Mouse (Mus musculus): ENCODE results near the gene Sgk1. TPM values are rescaled to one million over a fixed set of nuclear protein-coding genes. Genes with fewer than 3 reads are reported as not detected.

Sgk1 gene
- polyA plus RNA-seq, 1 experiment from 2014 or later: 34.9 TPM

DNA sequence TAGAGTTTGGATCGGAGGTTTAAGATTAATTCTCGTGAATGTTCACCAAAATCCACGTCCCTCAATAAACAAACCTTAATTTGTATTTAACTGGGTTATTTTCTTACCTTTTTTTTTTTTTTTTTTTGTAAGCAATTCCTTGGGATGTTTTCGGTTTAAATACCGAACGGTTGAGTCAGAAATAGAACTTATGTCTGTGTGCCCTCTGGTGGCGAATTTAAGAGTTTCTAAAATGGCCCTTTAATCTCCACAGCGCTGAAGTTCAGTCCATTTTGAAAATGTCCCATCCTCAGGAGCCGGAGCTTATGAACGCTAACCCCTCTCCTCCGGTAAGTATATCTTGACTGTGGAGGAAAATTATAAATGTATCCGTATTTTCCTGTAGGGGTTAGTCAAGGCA, 113.2 kb downstream of the Sgk1 start:
- peaks cover 27% of the 10 kb centered on the region for H3K36me3 ChIP-seq
- H3K4me3 ChIP-seq (replicated peaks): peak overlapping the region; percentile 73
- H3K4me1 ChIP-seq: peaks cover 38% of the 10 kb centered on the region
- WGBS: 15% methylated on average over 12 of the region's 12 CpGs
- 0 out of 2 replicates have a peak overlapping the region, but pooled peaks have one; percentile 1 for H3K9ac ChIP-seq (replicated peaks)
- H3K9me3 ChIP-seq (replicated peaks): no peaks in the 10 kb centered on the region
- peak overlapping the region; percentile 99 for H3K4me2 ChIP-seq
- H3K27me3 ChIP-seq (replicated peaks): peaks cover 6% of the 10 kb centered on the region; the same call in 1 of the 2 replicates
- no peak overlapping the region for H3K27ac ChIP-seq (replicated peaks)
- no peak for ATAC-seq (ENCODE audit: low FRiP score)

DNA sequence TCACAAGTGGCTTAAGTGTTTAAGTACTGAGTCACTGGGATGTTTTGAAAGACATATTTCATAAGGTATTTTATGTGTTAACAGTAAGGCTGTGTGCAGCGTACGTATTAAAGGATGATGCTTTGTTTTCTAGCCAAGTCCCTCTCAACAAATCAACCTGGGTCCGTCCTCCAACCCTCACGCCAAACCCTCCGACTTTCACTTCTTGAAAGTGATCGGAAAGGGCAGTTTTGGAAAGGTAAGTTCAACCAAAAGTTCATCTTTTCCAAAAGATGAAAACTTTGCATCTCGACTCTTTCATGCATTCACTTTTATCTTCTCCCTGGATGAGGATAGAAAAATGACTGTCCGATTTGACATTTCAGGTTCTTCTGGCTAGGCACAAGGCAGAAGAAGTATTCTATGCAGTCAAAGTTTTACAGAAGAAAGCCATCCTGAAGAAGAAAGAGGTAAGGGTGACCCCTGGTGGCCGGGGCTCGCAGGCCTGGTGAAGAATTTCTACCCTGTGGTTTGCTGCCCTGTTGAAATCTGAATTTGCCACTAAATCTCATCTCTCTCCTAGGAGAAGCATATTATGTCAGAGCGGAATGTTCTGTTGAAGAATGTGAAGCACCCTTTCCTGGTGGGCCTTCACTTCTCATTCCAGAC, 113.8 kb downstream of the Sgk1 start:
- 0 out of 2 replicates have a peak overlapping the region, but pooled peaks have one; percentile 1 for H3K9ac ChIP-seq (replicated peaks)
- WGBS: 62% methylated on average over 11 of the region's 11 CpGs
- no peaks in the 10 kb centered on the region for H3K9me3 ChIP-seq (replicated peaks)

DNA sequence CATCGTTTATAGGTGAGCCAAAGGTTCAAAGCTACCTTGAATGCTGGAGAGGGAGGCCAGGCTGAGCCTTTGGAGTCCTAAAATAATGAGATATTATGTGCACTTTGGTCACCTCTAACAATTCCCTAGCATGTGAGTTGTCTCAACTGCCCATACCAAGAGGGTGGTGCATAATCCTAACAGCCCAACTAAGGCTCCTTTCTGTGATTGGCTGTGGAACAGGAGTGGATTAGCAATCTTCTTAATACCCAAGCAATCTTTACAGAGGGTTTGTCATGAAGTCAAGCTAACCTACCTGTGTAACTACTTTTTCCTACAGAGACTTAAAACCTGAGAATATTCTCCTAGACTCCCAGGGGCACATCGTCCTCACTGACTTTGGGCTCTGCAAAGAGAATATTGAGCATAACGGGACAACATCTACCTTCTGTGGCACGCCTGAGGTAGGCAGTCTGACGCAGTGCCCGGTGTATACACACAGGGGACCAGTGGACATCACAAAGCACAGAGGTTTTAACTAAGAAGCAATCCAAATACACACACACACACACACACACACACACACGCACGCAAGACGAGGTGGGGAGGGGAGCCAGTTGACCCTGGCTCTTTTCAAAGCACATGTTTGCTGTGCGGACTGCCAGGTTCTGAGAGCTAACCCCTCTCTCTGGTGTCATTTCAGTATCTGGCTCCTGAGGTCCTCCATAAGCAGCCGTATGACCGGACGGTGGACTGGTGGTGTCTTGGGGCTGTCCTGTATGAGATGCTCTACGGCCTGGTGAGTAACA, 114.9 kb downstream of the Sgk1 start:
- 93% methylated on average over 14 of the region's 14 CpGs for WGBS
- Histone ChIP-seq H3K4me2 (no peak overlapping the region), H3K9me3 (replicated peaks) (no peaks in the 10 kb centered on the region), H3K4me1 (peaks cover 29% of the 10 kb centered on the region), H3K27me3 (replicated peaks) (peaks cover 4% of the 10 kb centered on the region; the same call in 1 of the 2 replicates), H3K36me3 (peaks cover 27% of the 10 kb centered on the region), H3K27ac (replicated peaks) (no peak overlapping the region), H3K9ac (replicated peaks) (no peak overlapping the region), H3K4me3 (replicated peaks) (no peak overlapping the region)
- ATAC-seq (ENCODE audit: low FRiP score): no peak

More for the DNA sequence above, 113.8 kb downstream of the Sgk1 start:
- Histone ChIP-seq H3K4me1 (peaks cover 38% of the 10 kb centered on the region), H3K36me3 (peaks cover 27% of the 10 kb centered on the region), H3K4me3 (replicated peaks) (peak overlapping the region; percentile 73), H3K27me3 (replicated peaks) (peaks cover 6% of the 10 kb centered on the region; the same call in 1 of the 2 replicates), H3K4me2 (peak overlapping the region; percentile 99), H3K27ac (replicated peaks) (no peak overlapping the region)
- ATAC-seq (ENCODE audit: low FRiP score): no peak

DNA sequence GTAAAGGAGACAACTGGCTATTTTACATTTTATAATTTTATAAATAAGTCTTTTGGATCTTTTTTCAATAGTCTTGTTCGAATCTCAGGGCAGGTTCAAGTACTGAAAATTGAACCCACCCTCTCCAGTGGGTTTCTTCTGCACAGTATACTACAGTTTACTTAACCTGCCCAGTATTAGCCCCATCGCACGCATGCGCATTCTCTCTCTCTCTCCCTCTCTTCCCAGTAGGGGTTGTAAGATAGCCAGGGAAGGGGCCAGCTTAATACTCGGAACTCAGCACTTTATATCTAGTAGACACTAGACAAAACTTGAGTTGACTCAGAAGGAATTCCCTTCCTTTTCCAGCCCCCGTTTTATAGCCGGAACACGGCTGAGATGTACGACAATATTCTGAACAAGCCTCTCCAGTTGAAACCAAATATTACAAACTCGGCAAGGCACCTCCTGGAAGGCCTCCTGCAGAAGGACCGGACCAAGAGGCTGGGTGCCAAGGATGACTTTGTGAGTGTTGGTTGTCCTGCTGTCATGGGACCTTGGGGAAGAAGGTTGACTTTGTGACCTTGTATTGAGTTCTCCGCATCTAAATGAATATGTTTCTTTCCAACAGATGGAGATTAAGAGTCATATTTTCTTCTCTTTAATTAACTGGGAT, 115.7 kb downstream of the Sgk1 start:
- WGBS: 92% methylated on average over 12 of the region's 12 CpGs
- ATAC-seq (ENCODE audit: low FRiP score): no peak
- Histone ChIP-seq H3K9me3 (replicated peaks) (no peaks in the 10 kb centered on the region), H3K9ac (replicated peaks) (no peak overlapping the region), H3K36me3 (peaks cover 27% of the 10 kb centered on the region), H3K4me1 (peaks cover 23% of the 10 kb centered on the region), H3K27me3 (replicated peaks) (no peaks in the 10 kb centered on the region), H3K4me2 (no peak overlapping the region), H3K27ac (replicated peaks) (no peak overlapping the region), H3K4me3 (replicated peaks) (no peak overlapping the region)

DNA sequence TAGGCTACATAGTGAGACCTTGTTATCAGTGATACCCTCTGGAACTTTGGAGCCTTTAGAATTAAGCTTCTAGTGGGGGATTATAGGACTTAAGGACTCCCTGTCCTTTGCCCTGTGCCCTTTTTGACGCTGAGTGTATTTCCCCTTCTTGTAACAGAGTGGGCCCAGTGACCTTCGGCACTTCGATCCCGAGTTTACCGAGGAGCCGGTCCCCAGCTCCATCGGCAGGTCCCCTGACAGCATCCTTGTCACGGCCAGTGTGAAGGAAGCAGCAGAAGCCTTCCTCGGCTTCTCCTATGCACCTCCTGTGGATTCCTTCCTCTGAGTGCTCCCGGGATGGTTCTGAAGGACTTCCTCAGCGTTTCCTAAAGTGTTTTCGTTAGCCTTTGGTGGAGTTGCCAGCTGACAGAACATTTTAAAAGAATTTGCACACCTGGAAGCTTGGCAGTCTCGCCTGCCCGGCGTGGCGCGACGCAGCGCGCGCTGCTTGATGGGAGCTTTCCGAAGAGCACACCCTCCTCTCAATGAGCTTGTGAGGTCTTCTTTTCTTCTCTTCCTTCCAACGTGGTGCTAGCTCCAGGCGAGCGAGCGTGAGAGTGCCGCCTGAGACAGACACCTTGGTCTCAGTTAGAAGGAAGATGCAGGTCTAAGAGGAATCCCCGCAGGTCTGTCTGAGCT, 116.7 kb downstream of the Sgk1 start:
- no peak overlapping the region for H3K9ac ChIP-seq (replicated peaks)

DNA sequence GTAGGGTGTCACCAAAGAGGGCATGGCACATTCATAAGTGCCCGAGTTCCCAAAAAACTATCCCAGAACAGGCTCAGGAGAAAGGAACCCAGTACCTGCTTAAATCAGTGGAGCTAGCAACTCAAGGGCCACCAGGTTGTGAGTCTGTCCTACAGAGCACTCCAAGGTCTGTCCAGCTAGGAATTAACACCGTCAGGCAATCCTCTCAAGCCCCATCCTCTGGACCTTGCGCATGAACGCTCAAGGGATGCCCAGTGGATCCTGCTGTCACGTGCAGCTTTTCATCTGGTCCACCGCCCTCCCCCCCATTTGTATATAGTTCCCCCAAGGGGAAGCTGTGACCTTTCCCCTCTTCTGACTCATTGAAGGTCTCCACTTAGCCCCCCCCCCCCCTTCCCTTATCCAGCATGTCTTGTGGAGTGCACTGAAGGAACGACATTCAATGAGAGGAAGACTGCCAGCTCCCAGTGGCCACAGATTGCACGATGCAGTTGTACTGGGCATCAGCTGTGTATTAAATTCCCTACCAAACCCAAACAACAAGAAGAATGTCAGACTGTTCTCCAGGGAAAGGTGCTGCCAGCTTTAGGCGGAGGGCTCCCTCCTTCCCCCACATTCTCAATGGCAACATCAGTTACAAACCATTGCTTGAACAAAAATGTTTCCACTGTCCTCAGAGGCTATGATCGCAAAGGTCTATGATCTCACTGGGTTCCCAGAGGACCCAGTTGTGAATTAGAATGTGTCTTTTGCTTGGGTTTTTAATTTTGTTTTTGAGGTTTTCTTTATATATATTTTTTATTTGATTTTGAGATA, 118.7 kb downstream of the Sgk1 start:
- no peaks in the 10 kb centered on the region for H3K27me3 ChIP-seq (replicated peaks)
- no peak for ATAC-seq (ENCODE audit: low FRiP score)
- no peak overlapping the region for H3K4me2 ChIP-seq
- no peaks in the 10 kb centered on the region for H3K9me3 ChIP-seq (replicated peaks)
- H3K36me3 ChIP-seq: peaks cover 27% of the 10 kb centered on the region
- H3K4me1 ChIP-seq: peaks cover 7% of the 10 kb centered on the region; the same call in 1 of the 2 replicates
- no peak overlapping the region for H3K27ac ChIP-seq (replicated peaks)
- H3K4me3 ChIP-seq (replicated peaks): no peak overlapping the region
- H3K9ac ChIP-seq (replicated peaks): no peak overlapping the region
- WGBS: 58% methylated on average over 10 of the region's 10 CpGs

More for the DNA sequence above, 116.7 kb downstream of the Sgk1 start:
- Histone ChIP-seq H3K27ac (replicated peaks) (no peak overlapping the region), H3K4me3 (replicated peaks) (0 out of 2 replicates have a peak overlapping the region, but pooled peaks have one; percentile 2), H3K36me3 (peaks cover 27% of the 10 kb centered on the region), H3K9me3 (replicated peaks) (no peaks in the 10 kb centered on the region), H3K4me2 (peak overlapping the region; percentile 24), H3K4me1 (peaks cover 14% of the 10 kb centered on the region; the same call in 1 of the 2 replicates), H3K27me3 (replicated peaks) (no peaks in the 10 kb centered on the region)
- 87% methylated on average over 28 of the region's 28 CpGs for WGBS
- ATAC-seq (ENCODE audit: low FRiP score): no peak

DNA sequence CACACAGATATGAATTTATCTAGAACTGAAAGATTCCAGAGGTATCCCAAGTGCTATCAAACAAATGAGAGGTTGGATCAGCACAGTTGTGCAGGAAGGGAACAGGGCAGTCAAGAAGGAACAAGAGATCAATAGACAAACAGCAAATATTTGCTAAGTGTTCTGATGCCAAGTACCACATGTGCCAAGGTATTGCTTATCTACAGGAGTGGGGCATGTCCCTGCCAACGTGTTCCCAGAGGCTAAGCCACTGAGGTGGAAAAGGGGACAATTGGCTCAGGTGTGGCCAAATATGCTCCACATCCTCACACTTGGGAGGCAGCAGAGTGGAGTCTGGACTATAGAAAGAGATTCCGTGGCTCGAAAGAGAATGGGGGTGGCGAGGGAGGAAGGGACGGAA, 119.6 kb downstream of the Sgk1 start:
- 79% methylated on average over 3 of the region's 5 CpGs for WGBS
- peaks cover 6% of the 10 kb centered on the region; the same call in 1 of the 2 replicates for H3K4me1 ChIP-seq
- H3K27me3 ChIP-seq (replicated peaks): no peaks in the 10 kb centered on the region
- no peak overlapping the region for H3K4me2 ChIP-seq
- peaks cover 24% of the 10 kb centered on the region for H3K36me3 ChIP-seq
- no peaks in the 10 kb centered on the region for H3K9me3 ChIP-seq (replicated peaks)
- H3K4me3 ChIP-seq (replicated peaks): no peak overlapping the region
- H3K27ac ChIP-seq (replicated peaks): no peak overlapping the region
- ATAC-seq (ENCODE audit: low FRiP score): no peak
- no peak overlapping the region for H3K9ac ChIP-seq (replicated peaks)

DNA sequence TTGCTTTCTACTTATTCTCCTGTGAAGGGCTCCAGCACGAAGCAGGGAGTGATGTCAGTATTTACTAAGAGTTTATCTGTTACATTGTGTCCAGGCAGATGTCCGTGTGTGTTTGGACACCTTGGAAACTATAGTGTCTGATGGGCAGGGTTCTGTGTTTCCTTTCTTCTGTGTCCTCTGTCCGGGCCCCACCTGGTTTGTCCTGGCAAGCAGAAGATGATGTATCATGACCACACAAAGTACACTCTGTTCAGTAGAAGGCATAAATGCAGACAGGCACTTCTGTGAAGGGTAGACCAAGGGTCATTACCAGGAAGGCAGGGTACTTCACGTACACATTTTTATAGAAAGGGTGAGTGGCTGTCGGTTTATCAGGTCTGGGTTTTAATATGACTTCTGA, 122.8 kb downstream of the Sgk1 start:
- Histone ChIP-seq H3K4me3 (replicated peaks) (no peak overlapping the region), H3K4me1 (no peaks in the 10 kb centered on the region), H3K4me2 (no peak overlapping the region), H3K27me3 (replicated peaks) (no peaks in the 10 kb centered on the region), H3K9ac (replicated peaks) (no peak overlapping the region), H3K9me3 (replicated peaks) (no peaks in the 10 kb centered on the region), H3K36me3 (no peaks in the 10 kb centered on the region), H3K27ac (replicated peaks) (no peak overlapping the region)
- WGBS: 88% methylated on average over 5 of the region's 5 CpGs
- ATAC-seq (ENCODE audit: low FRiP score): no peak

DNA sequence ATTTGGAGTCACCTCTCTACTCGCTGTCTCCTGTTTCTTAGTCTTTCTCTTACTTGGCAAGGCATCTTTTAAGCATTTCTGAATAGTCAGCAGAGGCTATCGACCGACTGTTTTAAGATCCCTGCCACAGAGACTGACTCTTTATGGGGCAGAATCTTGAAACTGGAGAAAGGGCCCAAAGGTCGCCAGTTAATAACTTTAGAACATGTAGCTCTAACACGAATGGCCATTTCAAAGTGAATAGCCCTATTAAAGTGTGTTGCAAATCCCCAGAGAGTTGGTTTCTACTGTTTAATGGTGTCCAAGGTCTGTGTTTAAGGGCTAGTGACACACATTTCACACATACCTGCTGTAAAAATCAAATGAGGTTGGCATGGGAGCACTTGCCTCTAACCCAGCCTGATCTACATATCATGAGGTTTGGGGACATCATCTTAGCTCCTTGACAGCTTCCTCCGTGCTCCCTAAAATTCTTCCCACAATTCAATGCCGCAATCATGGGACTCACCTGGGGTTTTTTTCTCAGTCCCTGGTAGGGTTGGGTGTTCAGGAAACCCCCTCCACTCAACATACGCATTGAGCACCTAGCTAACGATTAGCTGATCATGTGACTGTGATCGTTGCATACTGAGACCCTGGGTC, 125.3 kb downstream of the Sgk1 start:
- peaks cover 3% of the 10 kb centered on the region; the same call in 1 of the 2 replicates for H3K4me1 ChIP-seq
- no peaks in the 10 kb centered on the region for H3K36me3 ChIP-seq
- no peak overlapping the region for H3K9ac ChIP-seq (replicated peaks)
- ATAC-seq (ENCODE audit: low FRiP score): no peak; the same call in 1 of the 2 replicates
- no peaks in the 10 kb centered on the region for H3K27me3 ChIP-seq (replicated peaks)
- WGBS: 81% methylated on average over 10 of the region's 10 CpGs
- no peak overlapping the region for H3K4me2 ChIP-seq
- no peak overlapping the region for H3K4me3 ChIP-seq (replicated peaks)
- no peak overlapping the region for H3K27ac ChIP-seq (replicated peaks)
- no peaks in the 10 kb centered on the region for H3K9me3 ChIP-seq (replicated peaks)

DNA sequence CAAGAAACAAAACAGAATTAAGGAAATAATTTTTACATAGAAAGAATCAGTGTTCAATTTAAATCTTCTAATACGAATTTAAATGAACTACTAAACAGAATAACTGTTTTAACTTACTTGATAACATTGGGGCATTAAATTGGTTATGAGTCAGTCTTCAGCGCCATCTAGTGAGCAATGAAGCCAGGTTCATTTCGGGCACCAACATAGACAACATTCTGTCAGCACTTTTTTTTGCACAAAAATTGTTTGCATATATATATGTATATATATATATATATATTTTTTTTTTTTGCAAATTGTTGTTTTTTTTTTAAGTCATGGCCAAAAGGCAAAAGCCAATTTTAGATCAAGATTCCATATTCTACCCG, 125.8 kb downstream of the Sgk1 start:
- H3K27ac ChIP-seq (replicated peaks): no peak overlapping the region
- ATAC-seq (ENCODE audit: low FRiP score): peak; percentile 62; the same call in 1 of the 2 replicates
- no peaks in the 10 kb centered on the region for H3K27me3 ChIP-seq (replicated peaks)
- no peak overlapping the region for H3K4me3 ChIP-seq (replicated peaks)
- peaks cover 3% of the 10 kb centered on the region; the same call in 1 of the 2 replicates for H3K4me1 ChIP-seq
- no peak overlapping the region for H3K9ac ChIP-seq (replicated peaks)
- no peaks in the 10 kb centered on the region for H3K9me3 ChIP-seq (replicated peaks)
- H3K36me3 ChIP-seq: no peaks in the 10 kb centered on the region
- H3K4me2 ChIP-seq: no peak overlapping the region
- WGBS: 46% methylated on average over 4 of the region's 4 CpGs
